Mouse (Mus musculus): ENCODE results near the gene Gzf1. TPM values are rescaled to one million over a fixed set of nuclear protein-coding genes. Genes with fewer than 3 reads are reported as not detected.
A peak's percentile ranks its signal among the peaks of the same experiment; 100 is the strongest.

Gzf1 gene
- total and polyA plus RNA-seq, 2 experiments from 2014 or later, result 14.4 to 22.7 TPM

GRCm38 (mm10) chr2:148679346-148679745 lies 1.5 kb upstream of the Gzf1 start:
- no peak for TF ChIP-seq CTCF (IDR thresholded peaks at IDR 0.05)
- no peak overlapping the region for H3K4me2 ChIP-seq (ENCODE audit: low read depth, low read length, poor library complexity, severe bottlenecking)
- DNase-seq (ENCODE audit: low spot score), result peak; percentile 76
- H3K9ac ChIP-seq (replicated peaks; ENCODE audit: low read length, poor library complexity, severe bottlenecking), result no peak overlapping the region
- peak overlapping the region; percentile 34 for H3K27ac ChIP-seq (ENCODE audit: low read depth, low read length)
- 3% methylated on average over 8 of the region's 9 CpGs for WGBS
- no peak overlapping the region for H3K4me3 ChIP-seq (ENCODE audit: low read depth, low read length)
- H3K4me1 ChIP-seq (ENCODE audit: insufficient read depth, low read length), result peaks cover 12% of the 10 kb centered on the region; the same call in 1 of the 2 replicates
- ATAC-seq (ENCODE audit: low FRiP score), result no peak
- peaks cover 13% of the 10 kb centered on the region; the same call in 1 of the 2 replicates for H3K36me3 ChIP-seq (ENCODE audit: insufficient read depth, low read length)
- H3K9me3 ChIP-seq (ENCODE audit: low read length), result no peaks in the 10 kb centered on the region
- H3K27me3 ChIP-seq (ENCODE audit: insufficient read depth, low read length), result no peaks in the 10 kb centered on the region

- Histone ChIP-seq H3K4me2 (ENCODE audit: low read depth, low read length, poor library complexity, severe bottlenecking) (peak overlapping the region; percentile 91), H3K36me3 (ENCODE audit: insufficient read depth, low read length) (peaks cover 15% of the 10 kb centered on the region), H3K27ac (ENCODE audit: low read depth, low read length) (peak overlapping the region; percentile 60), H3K9me3 (ENCODE audit: low read length) (no peaks in the 10 kb centered on the region), H3K4me3 (ENCODE audit: low read depth, low read length) (peak overlapping the region; percentile 53), H3K27me3 (ENCODE audit: insufficient read depth, low read length) (no peaks in the 10 kb centered on the region), H3K4me1 (ENCODE audit: insufficient read depth, low read length) (peaks cover 12% of the 10 kb centered on the region; the same call in 1 of the 2 replicates), H3K9ac (replicated peaks; ENCODE audit: low read length, poor library complexity, severe bottlenecking) (peak overlapping the region; percentile 79)
- peak; percentile 59 for TF ChIP-seq CTCF (IDR thresholded peaks at IDR 0.05)
- DNase-seq (ENCODE audit: low spot score) (peak; percentile 54), ATAC-seq (ENCODE audit: low FRiP score) (peak; percentile 73)
- WGBS, result 9% methylated on average over 17 of the region's 17 CpGs
Observed at GRCm38 (mm10) chr2:148681461-148681891, 653 bp downstream of the Gzf1 start.

- Histone ChIP-seq H3K4me3 (ENCODE audit: low read depth, low read length) (no peak overlapping the region), H3K27ac (ENCODE audit: low read depth, low read length) (no peak overlapping the region), H3K9ac (replicated peaks; ENCODE audit: low read length, poor library complexity, severe bottlenecking) (no peak overlapping the region), H3K4me2 (ENCODE audit: low read depth, low read length, poor library complexity, severe bottlenecking) (no peak overlapping the region), H3K9me3 (ENCODE audit: low read length) (no peaks in the 10 kb centered on the region), H3K27me3 (ENCODE audit: insufficient read depth, low read length) (no peaks in the 10 kb centered on the region), H3K36me3 (ENCODE audit: insufficient read depth, low read length) (peaks cover 21% of the 10 kb centered on the region), H3K4me1 (ENCODE audit: insufficient read depth, low read length) (peaks cover 12% of the 10 kb centered on the region; the same call in 1 of the 2 replicates)
- DNase-seq (ENCODE audit: low spot score) (no peak), ATAC-seq (ENCODE audit: low FRiP score) (no peak)
- 96% methylated on average over 1 of the region's 1 CpGs for WGBS
- TF ChIP-seq CTCF (IDR thresholded peaks at IDR 0.05), result no peak
Observed at GRCm38 (mm10) chr2:148683031-148683430, 2.2 kb downstream of the Gzf1 start.

GRCm38 (mm10) chr2:148684972-148685371 lies 4.1 kb downstream of the Gzf1 start:
- Histone ChIP-seq H3K9ac (replicated peaks; ENCODE audit: low read length, poor library complexity, severe bottlenecking) (no peak overlapping the region), H3K27ac (ENCODE audit: low read depth, low read length) (no peak overlapping the region), H3K4me3 (ENCODE audit: low read depth, low read length) (no peak overlapping the region), H3K4me2 (ENCODE audit: low read depth, low read length, poor library complexity, severe bottlenecking) (no peak overlapping the region), H3K4me1 (ENCODE audit: insufficient read depth, low read length) (peaks cover 12% of the 10 kb centered on the region; the same call in 1 of the 2 replicates), H3K9me3 (ENCODE audit: low read length) (no peaks in the 10 kb centered on the region), H3K36me3 (ENCODE audit: insufficient read depth, low read length) (peaks cover 30% of the 10 kb centered on the region), H3K27me3 (ENCODE audit: insufficient read depth, low read length) (no peaks in the 10 kb centered on the region)
- no peak for TF ChIP-seq CTCF (IDR thresholded peaks at IDR 0.05)
- no peak for DNase-seq (ENCODE audit: low spot score)
- WGBS, result 95% methylated on average over 2 of the region's 2 CpGs
- no peak for ATAC-seq (ENCODE audit: low FRiP score)

- Histone ChIP-seq H3K4me1 (ENCODE audit: insufficient read depth, low read length) (peaks cover 12% of the 10 kb centered on the region; the same call in 1 of the 2 replicates), H3K9me3 (ENCODE audit: low read length) (no peaks in the 10 kb centered on the region), H3K27me3 (ENCODE audit: insufficient read depth, low read length) (no peaks in the 10 kb centered on the region), H3K4me2 (ENCODE audit: low read depth, low read length, poor library complexity, severe bottlenecking) (no peak overlapping the region), H3K27ac (ENCODE audit: low read depth, low read length) (no peak overlapping the region), H3K9ac (replicated peaks; ENCODE audit: low read length, poor library complexity, severe bottlenecking) (no peak overlapping the region), H3K4me3 (ENCODE audit: low read depth, low read length) (no peak overlapping the region), H3K36me3 (ENCODE audit: insufficient read depth, low read length) (peaks cover 37% of the 10 kb centered on the region)
- no peak for DNase-seq (ENCODE audit: low spot score)
- no peak for ATAC-seq (ENCODE audit: low FRiP score)
- TF ChIP-seq CTCF (IDR thresholded peaks at IDR 0.05), result no peak
- WGBS, result 86% methylated on average over 3 of the region's 3 CpGs
Observed at GRCm38 (mm10) chr2:148685709-148686108, 4.9 kb downstream of the Gzf1 start.

- Histone ChIP-seq H3K27me3 (ENCODE audit: insufficient read depth, low read length) (no peaks in the 10 kb centered on the region), H3K4me3 (ENCODE audit: low read depth, low read length) (no peak overlapping the region), H3K4me2 (ENCODE audit: low read depth, low read length, poor library complexity, severe bottlenecking) (no peak overlapping the region), H3K4me1 (ENCODE audit: insufficient read depth, low read length) (peaks cover 8% of the 10 kb centered on the region; the same call in 1 of the 2 replicates), H3K27ac (ENCODE audit: low read depth, low read length) (no peak overlapping the region), H3K9me3 (ENCODE audit: low read length) (no peaks in the 10 kb centered on the region), H3K36me3 (ENCODE audit: insufficient read depth, low read length) (peaks cover 49% of the 10 kb centered on the region), H3K9ac (replicated peaks; ENCODE audit: low read length, poor library complexity, severe bottlenecking) (no peak overlapping the region)
- ATAC-seq (ENCODE audit: low FRiP score) (no peak), DNase-seq (ENCODE audit: low spot score) (no peak)
- WGBS, result 94% methylated on average over 1 of the region's 1 CpGs
- no peak for TF ChIP-seq CTCF (IDR thresholded peaks at IDR 0.05)
Observed at GRCm38 (mm10) chr2:148686862-148687261, 6.0 kb downstream of the Gzf1 start.

Data from midbrain, postnatal 0 days (tissue).